Mouse (Mus musculus) mesoderm, embryonic 11.5 days (tissue): ENCODE measurements around the gene Irf2.

Source experiments
- DNase-seq: peaks from one replicate; pipeline ENCODE4 v3.0.0-alpha.2; 2012; ENCODE audit warnings: low read depth, low spot score

Gene Irf2

GRCm38 (mm10) chr8:46799706-46800105 is 60.2 kb downstream of the Irf2 start:
- no peak for DNase-seq

DNA sequence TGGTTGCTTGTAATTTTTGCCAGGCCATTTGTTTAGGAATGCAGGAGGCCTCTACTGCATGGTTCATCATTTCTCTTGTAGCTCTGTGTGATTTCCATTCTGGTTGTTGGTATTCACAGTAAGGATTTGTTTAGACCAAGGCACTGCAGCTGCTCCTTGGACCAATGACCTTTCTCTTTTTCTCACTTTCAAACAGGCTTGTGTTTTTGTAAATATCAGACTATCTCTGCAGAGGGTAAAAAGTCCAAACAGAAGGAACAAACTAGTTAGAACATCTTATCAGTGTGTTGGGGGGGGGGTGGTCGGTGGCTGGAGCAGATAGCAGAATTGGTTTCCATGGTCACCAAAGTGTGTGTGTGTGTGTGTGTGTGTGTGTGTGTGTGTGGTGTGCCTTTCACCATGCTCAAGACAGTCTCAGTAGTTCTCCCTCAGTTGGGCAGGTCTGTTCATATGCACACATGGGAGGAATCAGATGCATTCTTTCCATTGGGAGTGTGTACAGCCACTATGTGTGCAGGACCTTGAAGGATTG is 61.7 kb downstream of the Irf2 start:
- DNase-seq, result no peak

DNA sequence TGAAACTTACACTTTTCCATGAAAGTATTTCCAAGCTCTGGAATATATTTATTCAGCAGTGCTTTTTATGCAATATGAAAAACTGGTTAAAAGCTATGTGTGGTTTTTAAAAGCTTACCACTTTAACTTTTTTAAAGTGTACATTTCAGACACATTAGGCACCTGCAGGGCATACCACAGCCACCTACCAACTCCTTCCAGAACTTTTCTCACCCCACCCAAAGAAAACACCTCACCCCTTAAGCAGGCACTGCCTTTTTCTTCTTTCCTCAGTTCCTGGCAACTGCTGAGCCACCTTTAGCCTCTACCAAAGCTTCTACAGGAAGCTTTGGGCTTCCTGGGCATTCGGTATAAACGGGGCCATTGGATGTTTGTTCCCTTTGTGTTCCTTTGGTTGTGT is 62.5 kb downstream of the Irf2 start:
- no peak for DNase-seq

- no peak for DNase-seq
Observed at GRCm38 (mm10) chr8:46804721-46805120, 65.2 kb downstream of the Irf2 start.

- DNase-seq, result no peak
Observed at GRCm38 (mm10) chr8:46811021-46811622, 71.6 kb downstream of the Irf2 start.

- DNase-seq, result no peak
Observed at GRCm38 (mm10) chr8:46811944-46812343, 72.4 kb downstream of the Irf2 start.

- no peak for DNase-seq
Observed at GRCm38 (mm10) chr8:46812966-46813365, 73.4 kb downstream of the Irf2 start.

DNA sequence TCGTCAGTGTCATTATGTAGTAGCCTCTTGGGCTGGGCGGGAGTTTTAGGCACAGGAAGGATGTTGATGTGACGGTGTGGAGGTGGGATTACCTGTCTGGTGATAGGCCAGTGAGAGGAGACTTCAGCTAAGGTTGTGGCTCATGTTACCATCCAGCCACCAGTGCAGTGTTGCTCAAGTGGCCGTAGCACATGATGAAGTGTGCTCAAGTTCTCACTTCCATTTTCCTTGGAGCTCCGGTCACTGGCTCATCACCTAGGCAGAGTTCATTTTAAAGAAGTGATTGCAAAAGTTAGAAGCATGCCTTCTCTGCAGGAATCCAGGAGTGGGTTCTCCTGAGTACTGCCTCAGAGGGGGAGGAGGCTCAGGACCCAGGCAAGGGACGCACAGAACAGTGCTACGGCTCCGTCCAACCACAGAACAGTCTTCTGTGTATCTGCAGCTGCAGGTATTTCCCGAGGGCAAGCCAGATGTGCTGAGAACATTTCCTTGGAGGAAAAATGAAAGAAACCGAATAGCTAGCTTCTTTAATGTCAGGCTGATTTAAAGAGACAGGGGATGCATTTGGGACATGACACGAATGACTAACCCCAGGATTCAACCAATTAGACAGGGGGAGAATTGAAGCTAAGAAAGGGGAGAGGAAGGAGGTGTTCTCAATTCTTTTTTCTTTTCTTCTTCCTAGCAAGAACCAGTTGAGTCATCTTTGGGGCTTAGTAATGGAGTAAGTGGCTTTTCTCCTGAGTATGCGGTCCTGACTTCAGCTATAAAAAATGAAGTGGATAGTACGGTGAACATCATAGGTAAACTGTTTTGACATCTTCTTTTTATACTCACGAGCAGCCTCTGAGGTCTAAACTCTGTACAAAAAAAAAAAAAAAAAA is 78.8 kb downstream of the Irf2 start:
- no peak for DNase-seq

GRCm38 (mm10) chr8:46818990-46819288 is 79.4 kb downstream of the Irf2 start:
- no peak for DNase-seq

DNA sequence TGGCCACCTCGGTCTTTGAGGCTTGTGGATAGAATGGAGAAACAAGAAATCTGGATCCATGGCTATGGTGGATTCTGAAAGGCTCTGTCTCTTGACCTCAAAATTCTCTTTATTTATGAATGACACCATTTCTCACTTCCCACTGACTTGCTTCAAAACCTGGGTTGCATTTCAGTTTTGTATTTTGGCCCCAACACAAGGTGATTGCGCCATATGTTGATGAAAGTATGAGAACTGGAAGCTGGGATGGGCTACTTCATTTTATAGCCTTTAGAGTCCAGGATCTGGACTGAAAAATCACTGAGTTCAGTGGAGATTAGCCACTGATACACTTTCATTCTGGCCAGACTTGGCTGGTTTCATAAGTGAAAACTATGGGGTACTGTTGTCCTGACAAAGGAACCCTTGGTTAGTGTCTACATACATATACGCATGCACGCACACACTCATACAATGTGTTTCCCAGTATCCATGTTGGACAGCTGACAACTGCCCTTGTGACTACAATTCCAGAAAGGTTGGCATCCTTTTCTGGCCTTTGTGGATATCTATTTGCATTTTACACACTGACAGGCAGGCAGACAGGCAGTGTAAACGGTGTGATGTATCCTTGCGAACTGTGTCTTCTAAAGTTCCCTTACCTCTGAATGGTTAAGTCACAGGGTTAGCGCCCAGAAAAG is 89.3 kb downstream of the Irf2 start:
- no peak for DNase-seq

- DNase-seq, result no peak
Observed at GRCm38 (mm10) chr8:46829414-46830111, 90.0 kb downstream of the Irf2 start.

GRCm38 (mm10) chr8:46830112-46830855 is 90.8 kb downstream of the Irf2 start:
- no peak for DNase-seq

- DNase-seq, result no peak
Observed at GRCm38 (mm10) chr8:46831916-46832315, 92.4 kb downstream of the Irf2 start.

- no peak for DNase-seq
Observed at GRCm38 (mm10) chr8:46832399-46832798, 92.9 kb downstream of the Irf2 start.

GRCm38 (mm10) chr8:46833763-46834162 is 94.2 kb downstream of the Irf2 start:
- DNase-seq, result no peak

DNA sequence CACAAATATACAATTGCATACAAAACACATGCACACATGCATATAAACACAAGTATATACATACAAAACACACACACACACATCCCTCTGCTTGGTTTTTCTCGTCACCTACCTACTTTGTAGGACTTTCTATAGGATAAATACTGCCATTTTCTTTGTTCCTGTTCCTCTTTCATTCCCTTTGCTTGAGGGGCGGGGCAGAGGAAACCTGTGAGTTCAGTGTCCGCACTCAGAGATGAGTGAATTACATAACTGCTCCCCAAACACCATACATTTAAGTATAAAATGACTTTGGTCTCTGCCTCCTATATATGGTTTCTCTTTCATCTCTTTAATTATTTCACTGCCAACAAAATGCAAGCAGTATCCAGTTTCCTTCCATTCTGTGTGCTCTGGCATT is 94.9 kb downstream of the Irf2 start:
- no peak for DNase-seq

DNA sequence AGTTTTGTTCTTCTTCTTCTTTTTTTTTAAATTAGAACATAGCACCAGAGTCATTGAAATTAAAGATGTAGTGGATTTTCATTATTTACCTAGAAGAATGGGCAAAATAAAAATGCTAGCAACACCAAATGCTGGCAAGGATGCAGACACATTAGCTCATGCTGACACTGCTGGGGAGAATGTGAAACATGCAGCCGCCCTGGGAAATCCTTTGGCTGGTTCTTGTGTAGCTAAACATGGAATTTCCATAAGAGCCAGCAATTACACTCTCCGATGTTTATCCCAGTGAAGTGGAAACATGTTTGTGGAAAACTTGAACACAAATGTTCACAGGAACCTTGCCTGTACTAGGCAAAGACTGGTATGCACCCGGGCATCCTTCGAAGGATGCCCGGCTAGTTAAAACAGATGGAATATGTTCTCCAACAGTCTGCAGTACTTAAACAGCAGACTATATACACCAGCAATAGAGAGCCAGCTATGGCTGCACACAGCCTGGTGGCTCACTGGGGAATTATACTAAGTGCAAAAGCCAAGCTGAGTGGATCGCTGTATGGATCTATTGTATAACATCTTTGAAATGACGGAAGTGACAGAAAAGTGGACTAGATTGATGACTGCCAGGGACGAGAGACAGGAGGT is 96.6 kb downstream of the Irf2 start:
- DNase-seq, result no peak

GRCm38 (mm10) chr8:46836949-46837348 is 97.4 kb downstream of the Irf2 start:
- no peak for DNase-seq

GRCm38 (mm10) chr8:46838052-46838451 is 98.5 kb downstream of the Irf2 start:
- no peak for DNase-seq

- no peak for DNase-seq
Observed at GRCm38 (mm10) chr8:46840390-46840789, 100.9 kb downstream of the Irf2 start.

GRCm38 (mm10) chr8:46840791-46841190 is 101.3 kb downstream of the Irf2 start:
- no peak for DNase-seq
